Mouse (Mus musculus) left cerebral cortex, adult 18-20 months (tissue): ENCODE measurements around the gene Dnajb6. TPM values are rescaled to one million over a fixed set of nuclear protein-coding genes. Genes with fewer than 3 reads are reported as not detected.

Experiments used
- DNase-seq, 2 experiments: peaks; one replicate each; pipeline ENCODE4 v3.0.0; 2021 to 2022; ENCODE audit warnings: low spot score in 2 of 2, mixed read lengths in 1 of 2
- total RNA-seq, 2 experiments: library from RNA; stranded (reverse); gene quantifications; 2 replicates each; pipeline ENCODE4 v1.2.3; 2021

Dnajb6 gene
- total RNA-seq, 2 experiments from 2014 or later, result 156 to 163 TPM

- no peak for DNase-seq
Observed at GRCm38 (mm10) chr5:29845038-29845437, 109.5 kb downstream of the Dnajb6 start.

DNA sequence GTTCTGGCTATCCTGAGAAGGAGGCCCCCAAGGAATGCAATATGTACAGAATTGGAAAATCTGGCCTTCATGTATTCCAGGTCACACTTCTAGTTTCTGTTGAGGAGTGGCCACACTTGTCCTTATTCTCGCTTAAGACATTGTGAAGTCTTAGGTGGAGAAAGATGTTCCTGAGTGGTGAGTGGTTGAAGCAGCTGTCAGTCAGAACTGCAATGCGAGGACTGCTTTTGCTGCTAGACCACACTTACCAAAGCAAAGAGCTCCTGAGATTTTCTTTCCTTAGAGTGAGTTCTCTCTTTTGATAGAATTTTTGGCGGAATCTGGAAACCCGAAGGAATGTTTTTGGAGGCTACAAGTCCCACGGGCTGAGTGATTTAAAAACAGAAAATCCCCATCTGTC is 112.0 kb downstream of the Dnajb6 start:
- no peak for DNase-seq

GRCm38 (mm10) chr5:29848091-29848490 is 112.6 kb downstream of the Dnajb6 start:
- DNase-seq, result no peak

- DNase-seq, result no peak
Observed at GRCm38 (mm10) chr5:29852376-29852775, 116.9 kb downstream of the Dnajb6 start.

DNA sequence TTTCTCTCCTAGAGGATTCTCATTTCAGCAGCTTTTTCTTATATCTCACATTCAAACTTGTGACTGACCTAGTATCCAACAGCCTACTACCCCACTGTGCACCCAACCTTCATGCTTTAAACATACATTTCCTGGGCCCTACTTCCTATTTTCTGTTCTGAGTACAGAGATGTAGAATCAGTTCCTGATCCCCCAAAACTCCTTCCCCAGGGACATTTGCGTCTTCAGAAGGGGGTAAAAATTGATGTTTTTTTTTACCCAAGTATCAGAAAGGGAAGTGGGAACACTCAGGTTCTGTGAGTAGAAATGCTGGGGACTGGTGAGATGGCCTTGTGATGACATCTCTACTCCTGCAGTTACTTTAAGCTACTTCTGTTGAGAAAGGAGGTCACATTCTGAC is 117.5 kb downstream of the Dnajb6 start:
- no peak for DNase-seq

- DNase-seq, result no peak
Observed at GRCm38 (mm10) chr5:29854376-29854775, 118.9 kb downstream of the Dnajb6 start.

DNA sequence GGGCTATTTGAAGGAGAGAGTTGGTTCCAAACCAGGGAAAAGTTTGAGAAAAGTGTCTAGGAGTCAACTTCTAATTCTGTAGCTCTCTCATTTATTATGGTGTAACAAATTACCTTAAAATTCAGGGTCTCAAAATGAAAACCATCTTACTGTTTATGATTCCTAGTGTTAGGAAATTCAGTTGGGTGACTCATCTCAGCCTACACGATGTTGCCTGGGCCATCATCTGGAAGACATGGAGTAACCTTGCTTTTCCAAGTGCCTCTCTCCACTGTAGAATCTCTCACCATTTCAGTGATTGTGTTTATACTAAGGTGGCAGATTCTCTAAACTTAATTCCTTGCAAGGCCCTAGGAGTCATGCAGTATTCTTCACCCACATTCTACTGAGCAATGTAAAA is 119.5 kb downstream of the Dnajb6 start:
- no peak for DNase-seq

DNA sequence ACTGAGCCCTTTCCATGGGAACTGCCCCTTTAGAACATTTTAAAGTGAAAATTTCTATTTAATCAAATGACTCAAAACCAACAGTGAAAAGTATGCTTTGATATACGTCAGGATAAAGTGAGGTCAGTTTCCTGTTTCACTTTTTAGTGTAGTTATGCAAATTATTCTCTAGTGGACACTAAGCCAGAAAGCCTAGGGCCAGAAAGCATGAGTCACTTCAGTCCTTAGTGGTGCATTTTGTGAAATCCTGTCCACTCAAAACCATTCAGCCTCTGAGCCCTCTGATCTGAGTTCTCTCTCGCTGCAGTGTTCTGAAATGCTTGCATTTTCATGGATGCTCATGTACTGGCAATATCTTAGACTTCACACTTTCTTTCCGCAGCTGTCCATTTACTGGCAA is 126.0 kb downstream of the Dnajb6 start:
- no peak for DNase-seq

DNA sequence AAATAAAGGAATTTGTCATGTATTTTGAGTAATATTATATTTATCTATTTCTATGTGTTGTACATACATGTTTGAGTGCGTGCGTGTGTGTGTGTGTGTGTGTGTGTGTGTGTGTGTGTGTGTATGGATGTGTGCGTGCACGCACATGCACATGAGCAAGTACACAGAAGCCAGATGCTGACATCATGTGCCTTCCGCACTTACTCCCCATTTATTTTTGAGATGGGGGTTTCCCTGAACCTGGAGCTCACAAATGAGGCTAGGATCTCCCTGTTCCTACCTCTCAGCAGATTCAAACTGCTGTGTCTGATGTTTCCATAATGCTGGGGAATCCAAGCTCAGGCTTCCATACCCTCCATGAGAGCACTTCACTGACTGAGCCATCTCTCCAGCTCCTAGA is 126.9 kb downstream of the Dnajb6 start:
- no peak for DNase-seq

DNA sequence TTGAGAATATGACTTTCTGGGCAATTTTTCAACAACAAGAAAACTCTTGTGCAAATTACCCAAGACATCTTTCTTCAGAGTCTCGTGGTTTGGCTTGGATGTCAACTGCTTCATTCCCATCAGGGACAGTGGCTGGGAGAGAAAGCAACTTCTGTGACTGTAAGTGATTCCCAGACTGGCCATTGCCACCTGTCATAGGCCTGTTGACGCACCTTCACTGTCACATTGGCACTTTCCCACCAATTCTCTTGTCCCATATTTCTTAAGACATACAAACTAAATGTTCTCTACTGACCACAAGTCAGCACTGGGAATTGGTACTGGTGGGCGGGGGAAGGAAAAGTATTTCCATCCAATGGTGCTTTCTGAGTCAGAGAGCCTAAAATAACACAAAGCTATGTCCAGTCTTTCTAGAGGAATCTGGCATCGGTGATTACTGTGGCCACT is 128.8 kb downstream of the Dnajb6 start:
- no peak for DNase-seq

DNA sequence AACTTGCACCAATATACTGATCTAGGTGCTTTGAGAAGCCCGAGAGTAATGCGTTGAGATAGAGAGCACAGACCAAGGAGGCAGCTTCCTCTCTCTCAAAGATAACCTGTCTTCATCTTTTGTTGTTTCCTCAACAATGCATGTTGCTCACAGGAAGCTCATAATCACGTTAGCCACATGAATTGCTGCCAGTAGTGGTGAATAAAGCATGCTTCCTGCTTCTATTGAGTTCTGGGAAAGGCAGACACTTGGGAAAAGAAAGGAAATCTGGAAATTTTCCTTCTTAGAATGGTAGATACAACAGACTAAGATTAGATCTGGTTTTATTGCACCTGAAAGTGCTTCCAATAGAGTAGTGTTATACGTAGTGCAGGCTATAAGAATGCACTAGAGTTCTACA is 129.5 kb downstream of the Dnajb6 start:
- no peak for DNase-seq

Other genes with a start within 250 kb of the Dnajb6 start
- 10 to 100 TPM; 68.2 to 74.1 TPM for gene Ube3c, start 166.4 kb upstream of the Dnajb6 start, total RNA-seq
- not detected for gene Gm5129, start 248 bp downstream of the Dnajb6 start, total RNA-seq